Mouse (Mus musculus) thymus, postnatal 25 days (tissue): ENCODE measurements around the gene Sorbs2.

ENCODE experiments used
- DNase-seq: peaks from one replicate; pipeline ENCODE4 v3.0.0; 2022

Gene Sorbs2

DNA sequence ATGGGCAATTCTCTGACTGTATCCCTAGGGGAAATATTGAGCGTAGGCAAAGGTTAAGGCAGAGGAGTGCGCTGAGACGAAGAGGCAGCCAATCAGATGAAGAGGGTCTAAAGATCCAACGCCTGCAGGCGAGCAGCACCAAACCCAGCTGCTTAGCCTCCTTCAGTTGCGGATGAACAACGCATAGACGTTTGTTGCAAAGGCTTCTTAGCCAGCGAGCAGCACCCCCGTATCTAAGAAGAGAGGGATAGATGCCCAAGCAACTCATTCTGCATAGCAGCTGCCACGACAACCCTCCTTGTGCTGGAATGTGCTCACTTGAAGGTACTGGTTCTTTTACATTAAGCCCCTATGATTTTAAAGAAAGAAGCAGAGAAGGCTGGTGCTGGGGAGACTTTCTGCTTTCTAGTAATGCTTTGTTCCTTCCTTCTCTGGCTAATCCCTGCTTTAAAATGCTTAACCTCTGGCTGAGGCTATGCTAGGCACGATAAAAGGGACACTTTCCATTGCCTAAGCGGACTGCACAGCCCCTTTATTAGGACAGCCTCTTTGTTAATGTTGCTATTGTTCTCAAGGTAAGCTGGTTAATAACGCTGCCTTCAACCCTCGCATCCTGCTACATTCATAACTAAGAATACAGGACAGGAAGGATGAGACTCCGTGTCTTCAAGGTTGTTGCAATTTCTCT, at the start of gene Sorbs2:
Sorbs2 (plus strand) TSS at position 155 of the 688 bp plus-strand sequence.
- no peak for DNase-seq

DNA sequence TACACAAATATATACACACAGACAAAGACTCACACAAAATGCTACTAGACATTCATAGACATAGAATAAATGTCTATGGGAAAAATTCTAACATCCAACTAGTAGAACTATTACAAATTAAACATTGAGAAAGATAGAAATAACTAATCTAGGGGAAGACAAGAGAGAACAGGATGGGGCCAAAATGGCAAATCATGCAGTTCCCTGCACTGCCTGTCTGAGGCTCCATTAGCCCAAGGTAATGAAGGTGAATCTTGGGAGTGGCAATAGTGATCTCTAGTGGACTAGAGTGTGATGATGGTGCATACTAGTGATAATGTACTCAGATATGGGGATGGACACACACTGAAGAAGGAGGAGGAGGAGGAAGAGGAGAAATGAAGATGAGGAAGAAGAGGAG, 49.7 kb upstream of the Sorbs2 start:
- DNase-seq, result no peak

DNA sequence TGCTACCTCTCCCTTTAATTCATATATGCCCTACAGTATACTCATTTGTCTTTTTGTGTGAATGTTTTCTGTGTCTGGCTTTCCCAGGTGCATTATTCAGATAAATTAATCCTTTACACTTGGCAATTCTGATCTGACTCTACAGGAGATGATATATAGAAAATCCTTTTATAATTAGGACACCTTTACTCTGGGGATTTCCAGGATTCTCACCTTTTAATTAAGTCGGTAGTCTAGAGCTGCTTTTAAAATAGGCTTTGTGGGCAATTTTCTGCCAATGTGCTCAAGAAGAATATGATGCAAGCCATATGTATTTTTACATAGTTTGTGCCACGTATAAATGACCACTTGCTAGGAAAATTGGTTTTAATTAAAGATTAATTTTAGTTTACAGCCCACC, 38.6 kb upstream of the Sorbs2 start:
- DNase-seq, result no peak

DNA sequence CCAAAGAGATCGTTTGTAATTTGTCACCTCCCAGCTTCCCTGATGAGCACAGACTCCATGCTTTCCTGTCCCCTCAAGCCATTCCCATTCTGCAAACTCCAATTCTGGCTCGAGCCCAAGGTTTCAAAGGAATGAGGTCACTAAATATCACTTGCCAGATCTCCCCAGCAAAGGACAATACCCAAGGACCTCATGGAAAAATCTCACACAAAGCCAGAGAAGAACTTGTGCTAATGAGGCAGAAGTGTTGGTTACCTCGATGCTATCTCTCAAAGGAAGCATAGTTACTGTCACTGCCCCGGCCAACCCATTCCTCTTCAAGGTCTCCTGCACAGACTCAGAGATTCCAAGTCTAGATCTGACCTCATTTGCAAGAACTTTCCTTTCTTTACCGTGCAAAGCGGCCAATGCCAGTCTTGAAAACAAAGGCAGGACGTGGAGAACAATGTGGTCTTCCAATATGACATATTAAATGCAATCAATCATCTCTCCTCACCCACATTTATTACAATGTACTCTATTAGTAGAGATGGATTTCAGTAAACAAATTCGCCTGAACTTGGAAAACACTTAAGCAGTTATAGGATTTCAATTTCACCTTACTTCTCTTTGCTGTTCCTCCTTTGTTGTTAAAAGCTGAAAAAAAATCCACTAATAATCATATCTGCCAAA, 37.9 kb upstream of the Sorbs2 start:
- DNase-seq, result no peak

DNA sequence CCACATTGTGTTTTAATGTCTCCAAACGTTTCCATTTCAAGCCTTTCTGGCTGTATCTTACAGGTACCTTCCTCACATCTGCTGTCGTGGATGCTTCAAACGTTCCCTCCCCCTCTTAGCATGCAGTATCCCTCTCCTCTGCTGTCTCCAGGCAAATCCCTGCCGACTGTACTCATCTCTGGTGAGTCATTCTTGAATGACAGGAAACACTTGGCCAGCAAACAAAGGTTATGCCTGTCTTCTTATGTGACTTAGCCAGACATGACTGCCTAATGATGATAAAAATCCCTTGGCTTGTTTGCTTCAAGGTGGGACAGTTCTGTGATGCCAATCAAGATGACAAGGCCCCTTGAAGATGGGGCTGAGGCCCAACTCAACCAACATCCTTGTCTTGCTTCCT, 26.7 kb upstream of the Sorbs2 start:
- no peak for DNase-seq

DNA sequence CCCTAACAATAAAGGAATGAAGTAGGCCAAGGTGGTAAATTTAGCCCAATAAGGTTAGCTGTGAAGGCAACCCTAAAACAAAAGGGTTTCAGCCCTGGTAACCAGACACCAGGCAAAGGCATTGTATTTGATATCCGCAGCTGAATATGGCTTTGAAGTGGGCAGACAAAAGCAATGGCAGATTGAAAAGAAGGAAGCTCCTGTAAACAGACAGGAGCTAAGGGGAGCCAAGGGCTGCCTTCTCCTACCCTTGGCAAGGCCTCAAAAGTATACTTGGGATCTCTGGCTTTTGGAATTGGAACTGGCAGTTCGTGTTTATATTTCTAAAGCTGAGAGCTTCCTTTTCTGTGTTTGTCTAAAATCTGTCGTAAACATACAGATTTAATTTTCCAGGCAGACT, 21.3 kb upstream of the Sorbs2 start:
- no peak for DNase-seq

DNA sequence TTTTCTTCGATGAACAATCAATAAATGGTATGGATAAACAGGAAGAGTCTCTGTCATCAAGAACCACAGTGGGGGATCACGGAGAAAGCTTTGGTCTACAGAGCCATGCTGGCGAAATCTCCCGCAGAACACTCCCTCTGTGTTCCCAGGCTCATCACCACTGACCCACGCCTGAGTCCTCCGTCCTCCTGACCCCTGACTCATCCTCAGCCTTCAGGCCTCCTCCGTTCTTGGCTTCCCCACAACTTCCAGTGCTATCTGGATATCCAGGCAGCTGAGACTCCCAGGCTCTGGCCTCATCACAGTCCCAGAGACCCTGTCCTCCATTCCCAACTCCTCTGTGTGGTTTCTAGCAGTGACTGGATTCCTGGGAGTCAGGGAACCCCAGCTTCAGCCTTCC, 3.6 kb upstream of the Sorbs2 start:
- DNase-seq, result no peak

DNA sequence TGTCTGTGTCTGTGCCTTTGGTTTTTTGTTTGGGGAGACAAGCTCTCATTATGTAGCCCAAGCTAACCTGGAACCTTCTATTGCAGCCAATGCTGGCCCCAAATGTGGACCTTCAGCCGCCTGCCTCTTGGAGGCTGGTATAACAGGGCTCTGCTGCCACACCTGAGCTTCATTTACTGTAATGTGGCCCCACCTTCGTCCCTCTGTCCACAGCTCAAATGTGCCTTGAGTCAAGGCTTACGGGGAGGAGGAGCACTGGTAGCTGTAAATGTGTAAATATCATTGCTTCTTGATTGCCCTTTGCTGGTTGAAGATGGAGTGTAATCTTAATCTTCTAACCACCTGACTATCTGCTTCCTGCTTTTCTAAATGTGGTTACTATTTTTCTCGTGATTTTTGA, 1.2 kb upstream of the Sorbs2 start:
- DNase-seq, result no peak

DNA sequence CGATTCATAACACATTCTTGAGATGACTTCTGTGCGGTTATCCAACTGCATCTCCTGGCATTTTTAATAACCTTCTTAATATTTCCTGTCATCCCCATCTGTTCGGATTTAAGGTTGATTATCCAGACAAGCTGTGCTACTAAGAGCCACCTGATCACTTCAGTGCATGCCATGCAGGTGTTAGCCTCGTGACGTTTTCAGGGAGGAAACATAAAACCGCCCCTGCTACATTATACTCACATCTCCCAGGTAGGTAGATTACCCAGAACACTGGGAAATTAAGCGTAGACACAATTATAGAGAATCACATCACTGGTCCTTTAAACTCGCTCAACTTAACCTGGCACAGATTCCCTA, 333 bp upstream of the Sorbs2 start:
- no peak for DNase-seq

DNA sequence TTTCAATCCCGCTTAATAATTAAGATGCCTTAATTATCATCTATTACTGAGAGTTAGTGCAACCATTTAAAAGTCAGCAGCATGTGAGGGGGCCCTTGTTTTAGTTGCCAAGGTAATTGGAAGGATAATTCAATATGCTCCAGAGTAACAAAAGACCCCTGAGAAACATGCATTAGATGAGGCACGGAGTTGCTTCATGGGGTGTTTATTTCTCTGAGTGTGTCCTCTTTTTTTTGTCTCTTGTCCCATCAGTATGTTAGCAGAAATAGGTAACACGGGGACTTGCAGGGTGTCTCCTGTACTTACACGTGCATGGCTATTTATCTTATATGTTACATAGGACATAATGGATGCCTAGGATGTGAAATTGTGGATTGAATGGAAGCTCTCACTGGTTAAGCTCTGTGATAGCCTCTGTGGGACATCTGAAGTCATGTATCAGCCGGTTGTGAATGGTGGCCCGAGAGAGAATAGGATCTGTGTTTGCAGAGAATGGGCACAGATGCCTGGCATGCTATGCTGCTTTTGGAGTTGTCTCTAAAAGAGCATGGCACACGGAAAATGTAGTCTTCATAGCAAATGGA, 1.0 kb downstream of the Sorbs2 start:
- DNase-seq, result no peak

DNA sequence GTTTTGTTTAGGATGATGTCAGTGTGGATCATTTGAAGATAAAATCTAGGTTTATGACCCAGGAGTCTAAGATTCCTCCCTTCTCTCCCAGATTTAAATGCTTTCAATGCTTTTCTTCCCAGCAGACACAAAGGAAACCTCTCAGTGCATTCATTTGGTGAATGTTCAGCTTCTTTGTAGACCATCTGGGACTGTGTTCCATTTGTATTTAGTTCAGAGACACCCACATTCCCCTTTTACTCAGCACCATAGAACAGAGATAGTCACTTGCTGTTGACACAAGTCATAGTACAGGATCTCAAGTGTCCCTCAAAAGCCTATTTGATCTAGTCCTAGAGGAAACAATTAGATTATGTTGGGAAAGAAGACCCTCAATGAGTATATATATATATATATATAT, 4.8 kb downstream of the Sorbs2 start:
- no peak for DNase-seq

DNA sequence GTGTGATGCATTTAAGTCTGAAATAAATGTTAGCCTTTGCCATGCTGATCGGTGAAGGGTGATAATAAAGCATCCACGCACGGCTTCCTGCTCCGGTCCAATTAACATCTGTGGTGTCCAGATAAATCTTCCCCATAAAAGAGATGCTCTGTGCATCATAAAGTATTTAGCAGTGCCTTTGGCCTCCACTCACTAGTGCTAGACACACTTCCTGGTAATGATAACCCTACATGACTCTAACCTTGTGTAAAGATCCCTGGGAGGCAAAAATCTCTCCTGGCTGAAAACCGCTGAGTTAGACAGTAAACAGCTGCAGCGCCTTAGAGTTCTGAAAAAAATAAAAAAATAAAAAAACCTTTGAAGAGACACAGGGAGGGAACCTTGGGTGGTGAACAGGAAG, 14.0 kb downstream of the Sorbs2 start:
- no peak for DNase-seq

DNA sequence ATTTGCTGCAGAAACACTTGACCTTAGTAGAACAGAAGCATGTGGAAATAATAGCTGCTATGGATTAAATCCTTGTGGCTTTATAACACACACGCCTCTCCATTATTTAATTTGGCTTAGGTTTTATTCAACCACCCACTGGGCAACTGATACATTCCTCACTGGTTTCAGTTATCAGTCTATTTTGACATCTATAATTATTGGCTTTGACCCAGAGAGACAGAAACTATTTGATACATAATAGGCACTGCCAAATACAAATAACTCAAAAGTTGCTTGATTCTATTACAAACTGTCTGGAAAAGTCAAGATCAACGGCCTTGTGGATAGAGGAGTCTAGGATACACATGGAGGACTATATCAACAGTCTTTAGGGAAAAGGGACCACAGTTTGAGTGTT, 20.1 kb downstream of the Sorbs2 start:
- DNase-seq, result no peak

DNA sequence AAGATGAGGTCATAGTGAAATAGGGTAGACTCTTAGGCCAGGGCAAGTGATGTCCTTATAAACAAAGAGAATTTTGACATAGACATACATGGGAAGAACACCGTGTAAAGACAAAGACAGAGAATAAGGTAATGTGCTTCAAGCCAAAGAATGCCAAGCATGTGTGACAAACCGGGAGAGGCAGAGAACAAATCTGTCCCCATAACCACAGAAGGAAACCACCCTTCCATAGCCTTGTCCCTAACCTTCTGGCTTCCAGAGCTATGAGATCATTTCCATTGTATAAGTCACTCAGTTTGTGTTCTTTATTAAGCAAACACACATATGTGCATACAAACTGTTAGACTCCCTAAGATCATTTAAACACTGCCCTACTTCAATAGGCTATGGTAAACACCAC, 21.3 kb downstream of the Sorbs2 start:
- DNase-seq, result no peak

DNA sequence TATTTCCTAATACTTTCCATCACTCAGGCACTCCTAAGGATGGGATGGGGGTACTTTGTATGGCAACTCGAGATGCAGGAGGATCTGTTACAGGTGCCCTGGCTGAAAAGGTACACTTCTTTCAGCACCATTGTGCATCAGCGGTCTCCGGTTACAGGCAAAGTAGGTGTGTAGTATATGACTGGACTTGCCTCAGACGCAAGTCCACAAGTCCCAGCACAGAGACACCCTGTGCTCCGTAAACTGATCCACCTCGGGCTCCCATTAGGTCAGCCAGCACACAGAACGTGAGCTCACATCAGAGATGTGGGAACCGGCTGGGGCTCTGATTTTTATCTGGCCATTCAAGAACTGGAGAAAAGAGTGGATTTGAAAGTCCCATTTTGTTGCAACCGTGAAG, 29.0 kb downstream of the Sorbs2 start:
- DNase-seq, result no peak

DNA sequence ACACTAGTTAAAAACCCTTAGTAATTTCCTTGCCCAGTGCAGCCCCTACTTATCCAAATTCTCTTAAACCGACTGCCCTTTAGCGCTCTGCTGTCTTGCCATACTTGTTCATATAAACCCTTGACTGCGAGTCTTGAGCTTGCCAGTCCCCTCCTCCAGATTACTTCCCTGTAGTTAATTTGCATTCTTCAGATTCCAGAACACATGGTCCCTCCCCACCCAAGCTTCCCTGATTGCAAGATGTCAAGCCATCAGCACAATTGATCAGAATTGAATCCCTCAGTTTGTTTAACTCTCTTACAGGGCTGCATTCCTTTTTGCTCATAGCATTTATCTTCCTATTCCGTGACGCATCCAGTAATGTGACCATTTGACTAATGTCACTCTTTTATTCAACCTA, 32.9 kb downstream of the Sorbs2 start:
- no peak for DNase-seq

DNA sequence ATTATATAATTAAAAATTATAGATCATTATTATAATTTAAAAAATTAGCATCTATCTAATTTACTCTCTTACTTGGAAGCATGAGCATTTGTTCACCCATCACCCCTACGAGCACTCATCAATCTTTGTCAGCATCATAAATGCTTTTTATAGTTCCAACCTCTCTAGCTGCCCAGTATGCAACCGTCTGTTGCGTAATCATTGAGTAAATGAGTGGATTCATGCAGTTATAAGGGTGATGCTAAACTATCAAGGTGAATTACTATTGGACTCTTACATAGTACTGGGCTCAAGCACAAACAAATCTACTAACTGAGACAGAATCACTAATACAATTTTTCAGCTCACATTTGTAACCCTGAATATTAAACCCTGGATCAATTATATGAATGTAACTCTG, 44.6 kb downstream of the Sorbs2 start:
- DNase-seq, result no peak

DNA sequence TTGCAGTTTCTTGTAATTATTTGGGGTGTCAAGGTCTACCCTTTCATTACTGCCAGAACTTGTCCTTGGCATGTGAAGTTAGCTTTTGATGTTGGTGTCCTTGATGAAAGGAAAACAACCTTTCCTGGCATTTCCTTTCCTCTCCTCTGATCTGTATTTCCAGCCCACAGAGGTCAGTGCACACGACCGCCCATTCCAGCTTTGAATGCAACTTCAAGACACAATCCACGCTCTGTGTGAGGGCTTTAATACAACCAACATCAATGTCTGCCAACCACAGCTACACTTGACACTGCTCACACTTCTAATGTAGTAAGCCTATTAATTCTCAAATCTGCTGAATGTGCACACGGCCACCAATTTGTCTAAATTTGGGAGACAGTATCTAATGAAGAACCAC, 47.0 kb downstream of the Sorbs2 start:
- no peak for DNase-seq

DNA sequence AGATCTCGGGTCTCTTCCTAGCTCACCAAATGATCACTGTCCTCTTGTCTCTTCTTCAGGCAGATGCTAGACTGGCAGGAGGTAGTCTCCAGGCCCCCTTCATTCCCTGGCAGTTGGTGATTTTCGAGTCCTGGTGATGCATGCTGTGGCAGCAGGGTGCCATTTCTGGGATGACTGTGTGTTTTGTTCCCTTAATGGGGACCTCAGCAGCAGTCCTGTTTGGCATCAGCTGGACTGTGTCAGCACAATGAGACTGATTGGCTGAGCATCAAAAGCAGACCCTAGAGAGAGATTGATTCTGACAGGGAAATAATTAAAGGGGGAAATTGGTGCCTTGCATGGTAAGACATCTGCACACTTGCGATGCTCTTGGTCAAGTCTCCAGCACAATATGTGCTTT, 50.3 kb downstream of the Sorbs2 start:
- no peak for DNase-seq

DNA sequence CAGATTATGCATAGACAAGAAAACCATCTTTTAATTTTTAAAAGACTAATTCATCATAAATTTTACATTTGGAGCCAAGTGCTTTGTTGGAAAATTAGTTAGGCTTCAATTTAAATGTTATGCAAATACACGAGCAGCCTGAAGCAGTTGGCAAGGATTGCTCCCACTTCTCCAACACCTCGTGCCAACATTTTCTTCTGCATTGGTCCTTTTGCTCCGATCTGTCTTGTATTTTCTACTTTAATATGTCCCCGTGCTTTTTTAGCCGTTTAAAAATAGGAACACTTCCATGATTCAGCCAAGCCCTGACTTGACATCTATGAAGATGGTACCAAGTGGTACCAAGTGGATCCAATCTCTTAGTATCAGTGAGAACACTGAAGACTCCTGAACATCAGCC, 50.8 kb downstream of the Sorbs2 start:
- DNase-seq, result no peak

DNA sequence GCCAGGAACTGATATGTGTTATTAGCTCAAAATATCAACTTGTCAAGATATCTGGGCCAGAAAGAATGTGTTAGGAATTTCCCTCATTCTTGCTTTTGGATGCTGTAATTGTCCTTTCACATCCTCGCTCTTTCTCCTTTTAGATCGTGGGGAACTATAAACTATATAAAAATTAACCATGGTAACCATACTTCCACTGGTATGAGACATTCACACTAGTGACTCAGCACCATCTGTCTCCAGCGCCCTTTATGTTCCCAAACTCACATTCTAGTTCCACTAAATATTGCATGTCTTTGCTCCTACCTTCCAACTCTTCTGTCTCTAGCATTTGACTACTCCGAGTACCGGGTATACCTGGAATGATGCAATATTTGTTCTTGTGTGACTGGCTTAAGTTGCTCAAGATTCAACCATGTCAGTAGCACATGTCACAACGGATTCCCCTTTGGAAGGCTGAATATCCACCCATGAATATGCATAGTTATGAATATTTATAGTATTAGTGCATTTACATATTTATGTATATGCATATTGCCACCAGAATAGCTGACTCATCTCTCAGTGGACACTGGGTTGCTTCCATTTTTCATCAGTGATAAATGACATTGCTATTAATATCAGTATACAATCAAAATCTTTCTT, 51.7 kb downstream of the Sorbs2 start:
- DNase-seq, result no peak

DNA sequence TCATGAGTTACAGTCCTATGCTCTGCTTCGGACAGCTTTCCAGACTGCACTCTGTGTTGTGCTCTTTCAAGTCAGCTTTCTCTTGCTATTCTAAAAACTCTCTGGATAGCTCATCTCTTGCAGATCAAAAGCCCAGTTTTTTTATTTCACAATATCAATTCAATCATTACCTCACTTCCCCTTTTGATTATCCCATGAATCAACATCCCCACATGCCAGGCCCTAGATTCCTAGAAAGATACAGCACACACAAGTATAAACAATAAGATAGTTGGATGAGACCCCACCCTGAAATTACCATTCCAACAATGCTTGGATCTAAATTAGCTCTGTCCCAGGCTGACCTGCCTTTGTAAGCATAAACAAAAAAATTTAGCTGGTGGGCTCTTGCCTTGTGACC, 57.6 kb downstream of the Sorbs2 start:
- no peak for DNase-seq

DNA sequence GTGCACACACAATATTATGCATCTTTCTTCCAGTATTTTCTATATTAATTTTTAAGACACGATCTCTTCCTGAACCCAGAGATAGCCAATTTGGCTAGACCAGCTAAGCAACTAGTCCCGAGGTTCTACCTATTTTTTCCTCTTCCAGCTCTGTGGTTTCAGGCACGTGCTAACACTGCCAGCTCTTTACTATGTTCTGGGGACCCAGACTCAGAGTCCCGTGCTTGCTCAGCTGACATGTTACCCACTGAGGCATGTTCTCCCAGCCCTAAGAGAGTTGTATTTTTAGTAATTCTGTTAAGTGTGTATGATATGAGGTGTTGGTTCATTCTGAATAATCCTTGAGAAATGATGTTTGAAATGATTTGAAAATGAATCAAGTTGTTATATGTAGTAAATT, 62.5 kb downstream of the Sorbs2 start:
- DNase-seq, result no peak
